Mouse (Mus musculus): Measurements from ENCODE around the gene Map1s. TPM values are rescaled to one million over a fixed set of nuclear protein-coding genes. Genes with fewer than 3 reads are reported as not detected.

Map1s gene
- polyA plus RNA-seq, 1 experiment = 32.8 TPM

DNA sequence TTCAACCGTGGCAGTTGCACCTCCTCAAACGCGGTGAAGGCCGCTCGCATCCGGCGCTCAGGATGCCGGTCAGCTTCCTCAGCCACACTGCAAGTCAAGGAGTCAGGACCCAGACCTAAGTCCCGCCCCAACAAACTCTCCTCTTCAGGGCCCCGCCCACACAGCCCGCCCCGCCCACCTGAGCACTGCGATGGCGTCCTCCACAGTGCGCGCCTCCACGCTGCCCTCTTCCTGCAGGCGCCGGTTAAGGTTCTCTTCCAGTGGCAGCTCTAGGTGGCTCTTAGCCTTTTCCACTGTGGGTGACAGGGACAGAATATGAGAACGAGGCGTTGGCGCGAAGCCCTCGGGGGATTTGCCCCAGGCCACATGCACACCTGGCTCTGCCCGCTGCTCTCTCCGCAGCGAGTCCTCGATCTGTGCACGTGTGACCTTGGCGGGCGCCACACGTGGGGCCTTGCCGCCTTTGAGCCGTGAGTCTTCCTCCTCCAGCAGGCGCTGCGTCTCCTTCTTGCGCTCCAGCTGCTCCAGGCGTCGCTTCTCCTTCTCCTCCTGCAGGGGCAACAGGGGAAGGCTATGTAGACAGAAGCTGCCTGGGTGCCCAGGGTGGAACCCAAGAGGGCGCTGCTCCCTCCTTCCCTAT is 37.1 kb upstream of the Map1s start:
- H3K27ac ChIP-seq (ENCODE audit: insufficient read depth, low read length) = peak overlapping the region; percentile 23
- peaks cover 7% of the 10 kb centered on the region for H3K4me1 ChIP-seq (ENCODE audit: control insufficient read depth, insufficient read depth, low read length)
- peak overlapping the region; percentile 55 for H3K4me3 ChIP-seq (ENCODE audit: low read depth, low read length)

DNA sequence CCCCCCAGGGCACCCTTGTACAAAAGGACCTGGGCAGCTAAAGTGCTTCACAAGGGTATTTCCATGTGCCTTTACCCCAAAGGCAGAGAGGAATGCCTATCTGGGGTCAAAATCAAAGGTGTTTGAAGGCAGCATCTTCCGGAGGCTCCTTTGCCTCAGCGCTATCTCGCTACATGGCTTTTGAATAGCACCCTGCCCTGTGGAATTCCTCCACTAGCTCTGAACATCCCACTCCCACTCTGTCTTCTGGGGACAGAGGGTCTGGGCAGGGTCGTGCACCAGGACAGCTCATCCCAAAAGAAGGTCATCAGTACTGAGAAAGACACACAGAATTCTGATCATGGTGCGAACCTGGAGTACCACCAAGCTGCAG is 36.5 kb upstream of the Map1s start:
- Histone ChIP-seq H3K9ac (ENCODE audit: low read depth, poor library complexity, severe bottlenecking) (peak overlapping the region; percentile 30), H3K9me3 (replicated peaks; ENCODE audit: control insufficient read depth, insufficient read depth, low read length, poor library complexity, severe bottlenecking) (no peaks in the 10 kb centered on the region), H3K36me3 (ENCODE audit: control insufficient read depth, insufficient read depth, low read length, poor library complexity, severe bottlenecking) (no peaks in the 10 kb centered on the region; the same call in 1 of the 2 replicates), H3K27ac (ENCODE audit: insufficient read depth, low read length) (peak overlapping the region; percentile 23), H3K27me3 (ENCODE audit: control insufficient read depth, insufficient read depth, low read length, poor library complexity, severe bottlenecking) (0 out of 2 replicates have a peak, but pooled peaks cover 3% of the 10 kb centered on the region), H3K4me3 (ENCODE audit: low read depth, low read length) (peak overlapping the region; percentile 55), H3K4me1 (ENCODE audit: control insufficient read depth, insufficient read depth, low read length) (peaks cover 6% of the 10 kb centered on the region)
- TF ChIP-seq CTCF (IDR thresholded peaks at IDR 0.05; ENCODE audit: low read depth, low read length) = no peak

More for the DNA sequence above, 37.1 kb upstream of the Map1s start:
- 0 out of 2 replicates have a peak, but pooled peaks cover 4% of the 10 kb centered on the region for H3K27me3 ChIP-seq (ENCODE audit: control insufficient read depth, insufficient read depth, low read length, poor library complexity, severe bottlenecking)
- H3K9ac ChIP-seq (ENCODE audit: low read depth, poor library complexity, severe bottlenecking) = peak overlapping the region; percentile 30
- H3K36me3 ChIP-seq (ENCODE audit: control insufficient read depth, insufficient read depth, low read length, poor library complexity, severe bottlenecking) = no peaks in the 10 kb centered on the region; the same call in 1 of the 2 replicates
- H3K9me3 ChIP-seq (replicated peaks; ENCODE audit: control insufficient read depth, insufficient read depth, low read length, poor library complexity, severe bottlenecking) = no peaks in the 10 kb centered on the region
- TF ChIP-seq EP300 (IDR thresholded peaks at IDR 0.05; ENCODE audit: insufficient read depth, low read depth, low read length) (no peak), POLR2A (IDR thresholded peaks at IDR 0.05; ENCODE audit: insufficient read depth, low read length) (peak; percentile 53)

DNA sequence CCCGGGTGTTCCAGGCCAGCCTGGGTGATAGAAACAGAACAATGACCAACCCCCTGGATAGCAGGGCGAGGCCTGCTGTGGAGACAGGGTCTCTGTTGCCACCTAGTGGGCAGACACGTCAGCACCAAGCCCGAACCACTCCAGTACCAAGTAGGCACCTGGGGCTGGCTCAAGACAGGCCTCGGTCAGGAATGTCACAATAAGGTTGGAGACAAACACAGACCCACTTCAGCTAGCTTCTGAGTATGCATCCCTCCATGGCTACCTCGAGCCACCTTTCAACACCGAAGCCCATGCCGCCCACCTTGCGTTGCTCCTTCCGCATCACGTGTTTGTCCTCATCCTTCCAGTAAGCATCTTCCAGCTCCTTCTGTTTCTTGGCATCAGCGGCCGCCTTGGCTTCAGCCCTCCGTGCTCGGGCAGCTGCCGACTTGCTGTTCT is 36.1 kb upstream of the Map1s start:
- Histone ChIP-seq H3K36me3 (ENCODE audit: control insufficient read depth, insufficient read depth, low read length, poor library complexity, severe bottlenecking) (no peaks in the 10 kb centered on the region; the same call in 1 of the 2 replicates), H3K4me3 (ENCODE audit: low read depth, low read length) (peak overlapping the region; percentile 9; the same call in 1 of the 2 replicates), H3K4me1 (ENCODE audit: control insufficient read depth, insufficient read depth, low read length) (peaks cover 4% of the 10 kb centered on the region), H3K9ac (ENCODE audit: low read depth, poor library complexity, severe bottlenecking) (peak overlapping the region; percentile 6; the same call in 1 of the 2 replicates), H3K9me3 (replicated peaks; ENCODE audit: control insufficient read depth, insufficient read depth, low read length, poor library complexity, severe bottlenecking) (no peaks in the 10 kb centered on the region), H3K27me3 (ENCODE audit: control insufficient read depth, insufficient read depth, low read length, poor library complexity, severe bottlenecking) (no peaks in the 10 kb centered on the region), H3K27ac (ENCODE audit: insufficient read depth, low read length) (peak overlapping the region; percentile 15; the same call in 1 of the 2 replicates)
- TF ChIP-seq EP300 (IDR thresholded peaks at IDR 0.05; ENCODE audit: insufficient read depth, low read depth, low read length) = peak; percentile 57; the same call in 1 of the 2 replicates
- no peak for TF ChIP-seq POLR2A (IDR thresholded peaks at IDR 0.05; ENCODE audit: insufficient read depth, low read length)
- peak; percentile 96 for TF ChIP-seq CTCF (IDR thresholded peaks at IDR 0.05; ENCODE audit: low read depth, low read length)

DNA sequence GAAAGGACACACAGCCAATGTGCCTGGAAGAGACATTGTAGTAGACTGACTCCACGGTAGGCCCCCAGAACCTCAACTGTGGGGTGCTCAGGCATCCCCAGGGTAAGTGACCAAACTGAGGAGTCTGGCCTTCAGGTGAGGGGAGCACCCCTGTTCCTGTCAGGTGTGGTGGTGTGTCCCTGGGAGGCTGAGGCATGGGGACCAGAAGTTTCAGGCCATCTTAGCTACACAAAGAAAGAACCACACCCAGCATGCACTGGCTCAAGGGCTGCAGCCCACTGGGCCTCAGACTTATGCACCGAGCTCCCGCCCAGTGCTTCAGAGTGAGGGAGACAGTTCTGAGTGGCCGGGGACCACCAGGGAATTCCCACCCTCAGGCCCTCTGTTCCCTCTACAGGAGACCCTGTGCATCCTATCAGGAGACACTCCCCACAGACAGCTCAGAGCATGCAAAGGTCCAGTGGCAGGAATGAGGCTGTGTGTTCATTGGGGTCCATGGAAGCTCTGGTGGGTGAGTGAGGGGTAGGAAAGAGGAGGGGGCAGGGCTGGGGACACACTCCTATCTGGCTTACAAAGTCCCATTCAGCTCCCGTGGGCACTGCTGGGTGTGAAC is 34.4 kb upstream of the Map1s start:
- Histone ChIP-seq H3K36me3 (ENCODE audit: control insufficient read depth, insufficient read depth, low read length, poor library complexity, severe bottlenecking) (no peaks in the 10 kb centered on the region; the same call in 1 of the 2 replicates), H3K9me3 (replicated peaks; ENCODE audit: control insufficient read depth, insufficient read depth, low read length, poor library complexity, severe bottlenecking) (no peaks in the 10 kb centered on the region), H3K27ac (ENCODE audit: insufficient read depth, low read length) (no peak overlapping the region), H3K9ac (ENCODE audit: low read depth, poor library complexity, severe bottlenecking) (no peak overlapping the region), H3K4me1 (ENCODE audit: control insufficient read depth, insufficient read depth, low read length) (peaks cover 4% of the 10 kb centered on the region), H3K27me3 (ENCODE audit: control insufficient read depth, insufficient read depth, low read length, poor library complexity, severe bottlenecking) (no peaks in the 10 kb centered on the region), H3K4me3 (ENCODE audit: low read depth, low read length) (no peak overlapping the region)
- TF ChIP-seq EP300 (IDR thresholded peaks at IDR 0.05; ENCODE audit: insufficient read depth, low read depth, low read length) (no peak), CTCF (IDR thresholded peaks at IDR 0.05; ENCODE audit: low read depth, low read length) (no peak), POLR2A (IDR thresholded peaks at IDR 0.05; ENCODE audit: insufficient read depth, low read length) (no peak)

DNA sequence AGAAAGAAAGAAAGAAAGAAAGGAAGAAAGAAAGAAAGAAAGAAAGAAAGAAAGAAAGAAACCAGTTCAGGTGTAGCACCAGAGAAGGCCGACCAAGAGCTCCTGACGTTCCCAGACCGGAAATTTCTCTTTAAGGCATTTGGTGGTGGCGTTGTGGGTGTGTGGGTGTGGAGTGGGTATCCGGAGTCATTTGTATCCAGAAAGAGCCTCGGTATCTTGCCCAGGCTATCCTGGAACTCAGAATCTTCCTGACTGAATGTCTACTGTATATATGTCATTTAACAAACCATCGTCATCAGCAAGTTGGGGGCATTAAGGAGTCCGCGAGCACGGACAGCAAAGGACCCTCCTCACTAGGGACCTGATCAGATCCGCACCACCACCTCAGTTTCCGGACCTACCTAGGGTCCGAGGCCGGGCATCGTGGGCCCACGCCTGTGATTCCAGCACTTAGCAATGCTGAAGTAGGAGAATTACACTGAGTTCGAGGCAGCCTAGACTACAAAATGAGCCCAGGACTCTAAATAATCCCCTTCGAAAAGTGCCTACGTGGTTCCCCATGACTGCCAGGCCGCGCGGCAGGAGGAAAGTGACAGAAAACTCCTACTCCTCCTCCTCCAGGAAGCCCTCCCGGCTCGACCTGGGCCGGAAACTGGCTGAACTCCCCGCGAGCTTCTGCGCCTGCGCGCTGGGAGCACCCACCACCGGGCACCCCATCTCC is 32.9 kb upstream of the Map1s start:
- Histone ChIP-seq H3K4me1 (ENCODE audit: control insufficient read depth, insufficient read depth, low read length) (peaks cover 4% of the 10 kb centered on the region), H3K9ac (ENCODE audit: low read depth, poor library complexity, severe bottlenecking) (peak overlapping the region; percentile 80), H3K27me3 (ENCODE audit: control insufficient read depth, insufficient read depth, low read length, poor library complexity, severe bottlenecking) (no peaks in the 10 kb centered on the region), H3K9me3 (replicated peaks; ENCODE audit: control insufficient read depth, insufficient read depth, low read length, poor library complexity, severe bottlenecking) (no peaks in the 10 kb centered on the region), H3K27ac (ENCODE audit: insufficient read depth, low read length) (peak overlapping the region; percentile 64), H3K36me3 (ENCODE audit: control insufficient read depth, insufficient read depth, low read length, poor library complexity, severe bottlenecking) (no peaks in the 10 kb centered on the region; the same call in 1 of the 2 replicates), H3K4me3 (ENCODE audit: low read depth, low read length) (peak overlapping the region; percentile 88)
- TF ChIP-seq POLR2A (IDR thresholded peaks at IDR 0.05; ENCODE audit: insufficient read depth, low read length) (no peak), EP300 (IDR thresholded peaks at IDR 0.05; ENCODE audit: insufficient read depth, low read depth, low read length) (no peak), CTCF (IDR thresholded peaks at IDR 0.05; ENCODE audit: low read depth, low read length) (no peak)
